Mouse (Mus musculus): Measurements from ENCODE around the gene Gm3409. TPM values are rescaled to one million over a fixed set of nuclear protein-coding genes. Genes with fewer than 3 reads are reported as not detected.
A peak's percentile ranks its signal among the peaks of the same experiment; 100 is the strongest.
"Not testable (repeated sequence)": the region's sequence is repeated elsewhere in the genome, so short reads cannot be mapped to it uniquely, and the experiment has no call there.

Gene Gm3409
- polyA plus RNA-seq, 1 experiment from 2014 or later = not detected

DNA sequence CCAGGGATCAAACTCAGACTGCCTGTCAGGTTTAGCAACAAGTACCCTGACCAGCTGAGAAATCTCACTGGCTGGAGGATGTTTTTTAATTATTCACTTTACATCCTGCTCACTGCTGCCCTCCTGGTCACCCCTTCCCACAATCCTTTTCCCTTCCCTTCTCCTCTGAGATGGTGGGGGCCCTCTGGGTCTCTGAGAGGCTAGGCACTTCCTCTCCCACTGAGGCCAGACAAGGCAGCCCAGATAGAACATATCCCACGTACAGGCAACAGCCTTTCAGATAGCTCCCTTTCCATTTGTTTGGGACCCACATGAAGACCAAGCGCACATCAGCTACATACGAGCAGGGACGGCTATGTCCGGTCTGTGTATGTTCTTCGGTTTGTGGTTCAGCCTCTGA is 32.7 kb downstream of the Gm3409 start:
- H3K27ac ChIP-seq (replicated peaks; ENCODE audit: low read depth, low read length); H3K4me1 ChIP-seq (ENCODE audit: control insufficient read depth, insufficient read depth, low read length); H3K9me3 ChIP-seq (ENCODE audit: control insufficient read depth, low read length); H3K36me3 ChIP-seq (ENCODE audit: control insufficient read depth, insufficient read depth, low read length); H3K4me2 ChIP-seq (ENCODE audit: low read depth, severe bottlenecking); ATAC-seq (ENCODE audit: insufficient number of reproducible peaks, low FRiP score, low TSS enrichment, low read depth); DNase-seq (ENCODE audit: low spot score); H3K27me3 ChIP-seq (ENCODE audit: control insufficient read depth, insufficient read depth, low read length); H3K9ac ChIP-seq (ENCODE audit: low read length); H3K4me3 ChIP-seq (ENCODE audit: low read depth, low read length): not testable (repeated sequence)
- WGBS = 76% methylated on average over 6 of the region's 6 CpGs

DNA sequence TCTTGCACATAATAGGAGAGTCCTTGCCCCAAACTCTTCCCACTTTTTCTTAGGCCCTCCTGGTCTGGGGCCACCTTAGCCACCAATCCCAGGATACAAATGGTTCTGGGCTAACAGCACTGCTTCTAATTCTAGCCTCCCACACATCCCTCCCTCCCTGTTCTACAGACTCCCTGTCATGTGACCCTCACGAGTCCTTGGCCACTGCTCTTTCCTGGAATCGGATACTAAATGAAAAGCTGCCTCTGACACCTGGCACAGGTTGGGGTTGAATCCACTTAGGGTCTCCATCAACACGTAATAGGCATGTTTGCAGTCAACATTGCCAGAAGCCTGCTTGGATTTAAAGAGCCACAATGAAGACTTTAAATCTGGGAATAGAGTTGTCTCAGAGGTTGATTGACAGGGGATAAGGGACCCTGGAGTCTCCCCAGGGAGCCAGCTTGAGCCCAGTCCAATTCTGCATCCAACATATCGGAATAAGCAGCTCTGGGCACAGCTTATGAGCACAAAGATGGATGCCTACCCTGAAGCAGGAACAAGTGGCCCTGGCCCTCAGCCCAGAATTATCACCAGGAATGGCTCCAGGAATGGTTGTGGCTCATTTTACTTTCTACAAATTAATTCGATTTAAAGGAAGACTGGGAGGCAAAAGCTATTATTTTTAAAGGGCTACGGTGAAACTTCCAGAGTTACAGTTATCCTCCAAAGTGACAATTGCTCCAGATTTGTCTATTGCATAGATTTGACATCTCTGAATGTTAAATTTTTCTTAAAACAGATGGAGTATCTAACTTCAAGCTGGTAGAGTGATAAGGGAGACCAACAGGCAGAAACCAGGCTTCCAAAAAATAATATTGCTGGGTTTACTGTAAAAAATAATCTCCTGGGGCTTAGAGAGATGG is 34.6 kb downstream of the Gm3409 start:
- H3K9me3 ChIP-seq (ENCODE audit: control insufficient read depth, low read length); H3K4me3 ChIP-seq (ENCODE audit: low read depth, low read length); H3K27ac ChIP-seq (replicated peaks; ENCODE audit: low read depth, low read length); H3K36me3 ChIP-seq (ENCODE audit: control insufficient read depth, insufficient read depth, low read length); ATAC-seq (ENCODE audit: insufficient number of reproducible peaks, low FRiP score, low TSS enrichment, low read depth); DNase-seq (ENCODE audit: low spot score); H3K9ac ChIP-seq (ENCODE audit: low read length); H3K4me2 ChIP-seq (ENCODE audit: low read depth, severe bottlenecking); H3K4me1 ChIP-seq (ENCODE audit: control insufficient read depth, insufficient read depth, low read length); H3K27me3 ChIP-seq (ENCODE audit: control insufficient read depth, insufficient read depth, low read length): not testable (repeated sequence)
- 75% methylated on average over 6 of the region's 6 CpGs for WGBS

DNA sequence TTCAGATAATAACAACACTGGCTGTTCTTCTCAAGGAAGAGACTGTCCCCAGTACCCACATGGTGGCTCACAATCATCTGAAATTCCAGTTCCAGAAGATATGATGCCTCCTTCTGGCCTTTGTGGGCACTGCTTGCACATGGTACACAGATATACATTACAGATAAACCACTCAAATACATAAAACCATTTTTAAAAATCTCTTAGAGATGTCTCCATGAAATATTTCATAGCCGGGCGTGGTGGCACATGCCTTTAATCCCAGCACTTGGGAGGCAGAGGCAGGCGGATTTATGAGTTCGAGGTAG is 35.2 kb downstream of the Gm3409 start:
- not testable (repeated sequence) for H3K4me3 ChIP-seq (ENCODE audit: low read depth, low read length); H3K9ac ChIP-seq (ENCODE audit: low read length); H3K4me2 ChIP-seq (ENCODE audit: low read depth, severe bottlenecking); H3K36me3 ChIP-seq (ENCODE audit: control insufficient read depth, insufficient read depth, low read length); H3K27me3 ChIP-seq (ENCODE audit: control insufficient read depth, insufficient read depth, low read length); DNase-seq (ENCODE audit: low spot score); H3K9me3 ChIP-seq (ENCODE audit: control insufficient read depth, low read length); ATAC-seq (ENCODE audit: insufficient number of reproducible peaks, low FRiP score, low TSS enrichment, low read depth); H3K27ac ChIP-seq (replicated peaks; ENCODE audit: low read depth, low read length); H3K4me1 ChIP-seq (ENCODE audit: control insufficient read depth, insufficient read depth, low read length)
- WGBS = 87% methylated on average over 4 of the region's 4 CpGs

DNA sequence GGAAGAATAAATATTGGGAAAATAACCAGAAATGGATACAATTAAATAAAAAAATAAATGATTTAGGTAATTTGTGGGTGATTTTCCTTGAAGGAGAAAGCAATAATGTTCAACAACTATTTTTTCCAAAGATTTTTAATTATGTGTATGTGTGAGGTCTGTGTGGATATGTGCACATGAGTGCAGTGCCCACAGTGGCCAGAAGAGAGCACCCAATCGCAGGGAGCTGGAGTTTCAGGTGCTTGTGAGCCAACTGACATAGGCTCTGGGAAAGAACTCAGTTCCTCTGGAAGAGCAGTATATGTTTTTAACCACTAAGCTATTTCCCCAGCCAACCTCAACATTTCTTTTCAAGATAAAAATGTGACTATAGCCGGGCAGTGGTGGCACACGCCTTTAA is 39.2 kb downstream of the Gm3409 start:
- Histone ChIP-seq H3K4me3 (ENCODE audit: low read depth, low read length) (no peak overlapping the region), H3K4me2 (ENCODE audit: low read depth, severe bottlenecking) (no peak overlapping the region), H3K27me3 (ENCODE audit: control insufficient read depth, insufficient read depth, low read length) (no peaks in the 10 kb centered on the region), H3K4me1 (ENCODE audit: control insufficient read depth, insufficient read depth, low read length) (no peaks in the 10 kb centered on the region), H3K9ac (ENCODE audit: low read length) (no peak overlapping the region), H3K36me3 (ENCODE audit: control insufficient read depth, insufficient read depth, low read length) (no peaks in the 10 kb centered on the region), H3K27ac (replicated peaks; ENCODE audit: low read depth, low read length) (no peak overlapping the region), H3K9me3 (ENCODE audit: control insufficient read depth, low read length) (no peaks in the 10 kb centered on the region)
- 92% methylated on average over 3 of the region's 3 CpGs for WGBS
- ATAC-seq (ENCODE audit: insufficient number of reproducible peaks, low FRiP score, low TSS enrichment, low read depth) = no peak
- DNase-seq (ENCODE audit: low spot score) = no peak

DNA sequence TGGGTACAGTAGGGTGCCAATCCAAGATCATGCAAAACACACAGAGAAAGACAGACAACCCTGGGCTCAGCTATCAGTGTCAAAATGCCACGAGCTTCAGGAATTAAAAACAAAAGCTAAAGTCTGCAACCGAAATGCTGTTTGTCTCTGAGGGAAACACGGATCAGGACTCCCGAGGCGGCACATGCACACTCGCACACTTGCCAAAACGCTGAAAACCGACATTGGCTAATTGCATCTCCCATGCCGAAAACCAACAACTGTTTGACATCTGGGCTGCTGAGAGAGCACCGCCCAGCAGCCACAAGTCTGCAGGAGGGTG is 46.7 kb downstream of the Gm3409 start:
- 10% methylated on average over 10 of the region's 10 CpGs for WGBS
- H3K27ac ChIP-seq (replicated peaks; ENCODE audit: low read depth, low read length) = no peak overlapping the region
- peaks cover 19% of the 10 kb centered on the region for H3K27me3 ChIP-seq (ENCODE audit: control insufficient read depth, insufficient read depth, low read length)
- DNase-seq (ENCODE audit: low spot score) (no peak), ATAC-seq (ENCODE audit: insufficient number of reproducible peaks, low FRiP score, low TSS enrichment, low read depth) (no peak)
- H3K4me3 ChIP-seq (ENCODE audit: low read depth, low read length) = peak overlapping the region; percentile 45
- H3K36me3 ChIP-seq (ENCODE audit: control insufficient read depth, insufficient read depth, low read length) = no peaks in the 10 kb centered on the region
- no peak overlapping the region for H3K9ac ChIP-seq (ENCODE audit: low read length)
- H3K4me1 ChIP-seq (ENCODE audit: control insufficient read depth, insufficient read depth, low read length) = peaks cover 3% of the 10 kb centered on the region; the same call in 1 of the 2 replicates
- H3K9me3 ChIP-seq (ENCODE audit: control insufficient read depth, low read length) = no peaks in the 10 kb centered on the region
- peak overlapping the region; percentile 98 for H3K4me2 ChIP-seq (ENCODE audit: low read depth, severe bottlenecking)

DNA sequence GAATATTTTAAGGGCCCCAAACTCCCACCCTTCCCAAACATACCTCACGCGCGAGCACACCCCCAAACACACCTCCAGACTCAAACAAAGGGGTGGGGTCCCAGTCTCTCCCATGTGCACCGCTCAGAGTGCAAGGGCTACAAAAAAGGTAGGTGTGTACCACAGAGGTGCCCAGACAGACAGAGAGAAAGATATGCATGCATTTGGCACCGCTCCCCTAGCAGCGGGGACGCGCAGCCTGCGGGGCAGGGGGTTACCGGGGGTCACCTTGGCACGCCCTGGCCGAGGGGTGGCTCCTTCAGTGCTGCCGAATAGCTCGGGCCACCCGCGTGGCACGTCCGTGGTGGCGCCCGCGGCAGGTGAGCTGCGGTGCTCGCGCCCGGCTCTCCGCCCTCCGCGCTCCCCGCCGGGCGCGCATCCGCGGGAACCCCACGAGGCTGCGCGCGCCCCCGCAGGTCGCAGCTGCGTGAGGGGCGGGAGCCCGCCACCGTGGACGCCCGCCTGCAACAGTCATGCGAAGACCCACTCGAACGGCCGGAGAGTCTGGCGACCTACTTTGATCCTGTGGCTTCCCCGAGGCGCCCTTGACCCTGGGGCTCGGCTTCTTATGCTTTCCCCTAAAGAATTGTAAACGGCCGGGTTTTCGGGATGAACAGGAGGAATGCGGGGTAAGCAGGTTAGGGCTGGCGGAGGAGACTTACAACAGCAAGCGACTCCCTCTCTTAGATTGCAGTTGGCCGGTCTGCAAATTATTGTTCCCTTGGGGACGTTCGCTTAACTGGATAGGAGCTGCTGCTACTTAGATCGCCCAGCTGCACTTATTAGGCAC is 47.2 kb downstream of the Gm3409 start, which contains the start of gene Gpr12:
Gpr12 (minus strand) TSS at position 762 of the 829 bp plus-strand sequence.
- peaks cover 19% of the 10 kb centered on the region for H3K27me3 ChIP-seq (ENCODE audit: control insufficient read depth, insufficient read depth, low read length)
- peaks cover 3% of the 10 kb centered on the region; the same call in 1 of the 2 replicates for H3K4me1 ChIP-seq (ENCODE audit: control insufficient read depth, insufficient read depth, low read length)
- peak within 1 kb of the TSS; percentile 98 for H3K4me2 ChIP-seq (ENCODE audit: low read depth, severe bottlenecking)
- peak; percentile 63 for DNase-seq (ENCODE audit: low spot score)
- no peaks in the 10 kb centered on the region for H3K9me3 ChIP-seq (ENCODE audit: control insufficient read depth, low read length)
- peak within 1 kb of the TSS; percentile 50; the same call in 1 of the 2 replicates for H3K9ac ChIP-seq (ENCODE audit: low read length)
- under 1% methylated on average over 64 of the region's 64 CpGs for WGBS
- ATAC-seq (ENCODE audit: insufficient number of reproducible peaks, low FRiP score, low TSS enrichment, low read depth) = peak; percentile 32; the same call in 1 of the 2 replicates
- no peak within 1 kb of the TSS for H3K27ac ChIP-seq (replicated peaks; ENCODE audit: low read depth, low read length)
- peak within 1 kb of the TSS; percentile 45 for H3K4me3 ChIP-seq (ENCODE audit: low read depth, low read length)
- H3K36me3 ChIP-seq (ENCODE audit: control insufficient read depth, insufficient read depth, low read length) = no peaks in the 10 kb centered on the region

DNA sequence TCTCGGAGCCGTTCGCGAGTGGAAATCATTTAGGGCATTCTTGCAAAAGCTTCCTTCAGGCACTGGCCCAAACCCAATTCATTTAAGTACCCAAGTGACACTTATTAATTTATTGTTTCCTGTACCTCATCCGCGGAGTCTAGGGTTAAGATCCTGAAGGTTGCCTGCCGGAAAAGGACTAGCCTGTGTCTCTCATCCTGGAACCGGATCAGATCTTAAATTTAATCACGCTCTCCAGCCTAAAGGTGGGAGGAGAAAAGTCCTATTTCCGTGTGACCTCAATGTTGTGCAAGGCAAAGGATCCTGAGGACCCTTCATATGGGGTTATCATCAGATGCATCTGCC is 47.8 kb downstream of the Gm3409 start:
- no peaks in the 10 kb centered on the region for H3K36me3 ChIP-seq (ENCODE audit: control insufficient read depth, insufficient read depth, low read length)
- peak overlapping the region; percentile 45 for H3K4me3 ChIP-seq (ENCODE audit: low read depth, low read length)
- no peak overlapping the region for H3K27ac ChIP-seq (replicated peaks; ENCODE audit: low read depth, low read length)
- no peak overlapping the region for H3K9ac ChIP-seq (ENCODE audit: low read length)
- ATAC-seq (ENCODE audit: insufficient number of reproducible peaks, low FRiP score, low TSS enrichment, low read depth) (no peak; the same call in 1 of the 2 replicates), DNase-seq (ENCODE audit: low spot score) (no peak)
- 1% methylated on average over 10 of the region's 10 CpGs for WGBS
- no peaks in the 10 kb centered on the region for H3K9me3 ChIP-seq (ENCODE audit: control insufficient read depth, low read length)
- H3K27me3 ChIP-seq (ENCODE audit: control insufficient read depth, insufficient read depth, low read length) = peaks cover 19% of the 10 kb centered on the region
- H3K4me2 ChIP-seq (ENCODE audit: low read depth, severe bottlenecking) = peak overlapping the region; percentile 98
- peaks cover 3% of the 10 kb centered on the region; the same call in 1 of the 2 replicates for H3K4me1 ChIP-seq (ENCODE audit: control insufficient read depth, insufficient read depth, low read length)

DNA sequence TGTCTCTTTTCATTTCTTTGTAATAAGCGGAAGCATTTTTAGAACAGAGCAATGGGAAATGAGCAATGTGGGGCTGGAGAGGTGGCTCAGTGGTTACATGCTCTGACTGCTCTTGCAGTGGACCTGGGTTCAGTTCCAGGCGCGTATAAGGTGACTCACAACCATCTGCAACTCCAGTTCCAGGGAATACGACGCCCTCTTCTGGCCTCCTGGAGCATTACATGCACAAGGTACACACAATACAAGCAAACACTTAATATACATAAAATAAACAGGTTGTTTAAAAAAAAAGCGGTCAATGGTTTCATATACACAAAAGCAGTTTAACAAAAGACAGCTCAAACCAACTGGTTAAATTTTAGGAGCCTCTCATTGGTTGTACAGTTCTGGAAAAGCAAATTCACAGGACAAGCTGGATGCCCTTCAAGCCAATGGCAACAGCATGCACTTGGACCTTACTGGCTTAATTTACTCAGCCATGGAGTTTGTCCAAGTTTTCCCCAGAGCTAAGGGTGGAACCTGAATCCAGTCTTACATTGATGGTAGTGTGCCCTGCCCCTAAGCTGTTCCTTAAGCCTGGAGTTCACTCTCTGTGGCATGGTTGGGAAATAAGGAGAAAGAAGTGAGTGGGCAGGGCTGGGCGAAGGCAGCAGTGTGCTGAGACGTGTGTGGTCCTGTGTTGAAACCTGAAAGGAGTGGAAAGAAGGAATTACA is 49.1 kb downstream of the Gm3409 start:
- no peak overlapping the region for H3K4me2 ChIP-seq (ENCODE audit: low read depth, severe bottlenecking)
- no peaks in the 10 kb centered on the region for H3K36me3 ChIP-seq (ENCODE audit: control insufficient read depth, insufficient read depth, low read length)
- peaks cover 3% of the 10 kb centered on the region; the same call in 1 of the 2 replicates for H3K4me1 ChIP-seq (ENCODE audit: control insufficient read depth, insufficient read depth, low read length)
- DNase-seq (ENCODE audit: low spot score) = no peak
- no peak overlapping the region for H3K4me3 ChIP-seq (ENCODE audit: low read depth, low read length)
- no peak overlapping the region for H3K27ac ChIP-seq (replicated peaks; ENCODE audit: low read depth, low read length)
- WGBS = 72% methylated on average over 8 of the region's 8 CpGs
- H3K27me3 ChIP-seq (ENCODE audit: control insufficient read depth, insufficient read depth, low read length) = peaks cover 19% of the 10 kb centered on the region
- no peak for ATAC-seq (ENCODE audit: insufficient number of reproducible peaks, low FRiP score, low TSS enrichment, low read depth)
- no peaks in the 10 kb centered on the region for H3K9me3 ChIP-seq (ENCODE audit: control insufficient read depth, low read length)
- no peak overlapping the region for H3K9ac ChIP-seq (ENCODE audit: low read length)
